Mouse (Mus musculus) CD4-positive, CD25-positive, alpha-beta regulatory T cell, adult 2 months (primary cell): Measurements from ENCODE around the gene Arhgap22.

Experiments used
- DNase-seq: peaks from one replicate; pipeline ENCODE4 v3.0.0-alpha.2; 2012; ENCODE audit warnings: low read depth, low spot score

Gene Arhgap22

GRCm38 (mm10) chr14:33369375-33369774, 155.5 kb downstream of the Arhgap22 start:
- no peak for DNase-seq

GRCm38 (mm10) chr14:33370056-33370455, 156.2 kb downstream of the Arhgap22 start:
- no peak for DNase-seq

- DNase-seq = peak; percentile 57
These were observed 157.4 kb downstream of the Arhgap22 start for GRCm38 (mm10) chr14:33371248-33371647.

- no peak for DNase-seq
These were observed 159.4 kb downstream of the Arhgap22 start for GRCm38 (mm10) chr14:33373271-33373670.

GRCm38 (mm10) chr14:33374089-33374488, 160.3 kb downstream of the Arhgap22 start:
- no peak for DNase-seq

- no peak for DNase-seq
These were observed 163.4 kb downstream of the Arhgap22 start for GRCm38 (mm10) chr14:33377211-33377610.

GRCm38 (mm10) chr14:33378723-33379122, 164.9 kb downstream of the Arhgap22 start:
- DNase-seq = no peak

- DNase-seq = no peak
These were observed 167.1 kb downstream of the Arhgap22 start for GRCm38 (mm10) chr14:33380830-33381457.

GRCm38 (mm10) chr14:33398065-33398860, 184.4 kb downstream of the Arhgap22 start:
- DNase-seq = no peak

GRCm38 (mm10) chr14:33400019-33400418, 186.2 kb downstream of the Arhgap22 start:
- peak; percentile 11 for DNase-seq

GRCm38 (mm10) chr14:33402331-33402730, 188.5 kb downstream of the Arhgap22 start:
- peak; percentile 44 for DNase-seq

- no peak for DNase-seq
These were observed 201.9 kb downstream of the Arhgap22 start for GRCm38 (mm10) chr14:33415746-33416145.

- peak; percentile 22 for DNase-seq
These were observed 204.6 kb downstream of the Arhgap22 start for GRCm38 (mm10) chr14:33418311-33418909.
